Mouse (Mus musculus) gastrocnemius, postnatal 14 days (tissue): ENCODE data around the gene Sod1. TPM values are rescaled to one million over a fixed set of nuclear protein-coding genes. Genes with fewer than 3 reads are reported as not detected.

Experiments
- DNase-seq: peaks from one replicate; pipeline ENCODE4 v3.0.0; 2021; ENCODE audit warnings: mixed read lengths
- intact Hi-C: fragments of 180-260 bp; cut with DNase I; formaldehyde crosslinking; loops from one replicate; pipeline ENCODE4 v1.15.1; 2025; ENCODE audit warnings: low total_unique reads
- long read RNA-seq, 2 experiments: library from polyadenylated mRNA; stranded (forward); transcript quantifications; one replicate each; pipeline ENCODE4 v2.0.0; 2021
- total RNA-seq, 2 experiments: library from RNA; stranded (reverse); gene quantifications; 2 replicates each; pipeline ENCODE4 v1.2.3; 2021

Gene Sod1
- total RNA-seq, result 100 to 1,000 TPM; 252 to 260 TPM
- long read RNA-seq, experiment 1, transcript Sod1-201 (5 exons, 641 nt), result major isoform, 16 of 23 reads
- long read RNA-seq, experiment 1, partial matches to known transcripts, result 4 of 23 reads
- long read RNA-seq, experiment 1, other reads (novel, unspliced or antisense), result 1 of 23 reads
- long read RNA-seq, experiment 2, transcript Sod1-201 (5 exons, 641 nt), result major isoform, 12 of 18 reads
- long read RNA-seq, experiment 2, partial matches to known transcripts, result 3 of 18 reads
- long read RNA-seq, experiment 2, other reads (novel, unspliced or antisense), result 1 of 18 reads

DNA sequence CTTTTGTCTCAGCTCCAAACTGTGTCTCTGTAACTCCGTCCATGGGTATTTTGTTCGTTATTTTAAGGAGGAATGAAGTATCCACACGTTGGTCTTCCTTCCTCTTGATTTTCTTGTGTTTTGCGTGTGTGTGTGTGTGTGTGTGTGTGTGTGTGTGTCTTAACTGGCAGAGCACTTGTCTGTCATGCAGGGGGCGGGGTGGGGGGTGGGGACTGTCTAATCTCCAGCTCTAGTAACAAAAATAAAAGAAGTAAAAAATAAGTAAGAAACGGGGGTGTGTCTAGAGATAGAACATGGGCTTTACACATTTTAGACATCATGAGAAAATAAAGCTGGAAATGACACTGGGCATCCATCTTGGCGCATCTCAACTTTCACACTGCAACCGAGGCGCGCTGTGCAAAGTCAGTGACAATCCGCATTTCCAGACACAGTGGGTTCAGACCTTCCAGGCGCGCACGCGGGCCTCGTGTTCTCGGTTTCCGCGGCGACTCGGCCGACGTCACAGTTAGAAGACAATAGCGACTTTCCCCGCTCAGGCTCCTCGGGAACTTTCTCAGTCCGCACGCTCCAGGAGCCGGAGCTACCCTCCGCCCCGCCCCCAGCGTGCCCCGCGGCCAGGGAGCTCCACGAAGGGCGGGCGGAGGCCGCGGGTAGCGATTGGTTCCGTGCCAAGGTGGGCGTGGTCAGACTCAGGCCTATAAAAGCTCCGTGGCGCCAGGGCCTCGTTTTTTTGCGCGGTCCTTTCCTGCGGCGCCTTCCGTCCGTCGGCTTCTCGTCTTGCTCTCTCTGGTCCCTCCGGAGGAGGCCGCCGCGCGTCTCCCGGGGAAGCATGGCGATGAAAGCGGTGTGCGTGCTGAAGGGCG is at the start of gene Sod1:
Gene Sod1 (plus strand): TSS at position 729 of the 866 bp plus-strand sequence.
- peak; percentile 93 for DNase-seq
- intact Hi-C loops, result no loop called here

DNA sequence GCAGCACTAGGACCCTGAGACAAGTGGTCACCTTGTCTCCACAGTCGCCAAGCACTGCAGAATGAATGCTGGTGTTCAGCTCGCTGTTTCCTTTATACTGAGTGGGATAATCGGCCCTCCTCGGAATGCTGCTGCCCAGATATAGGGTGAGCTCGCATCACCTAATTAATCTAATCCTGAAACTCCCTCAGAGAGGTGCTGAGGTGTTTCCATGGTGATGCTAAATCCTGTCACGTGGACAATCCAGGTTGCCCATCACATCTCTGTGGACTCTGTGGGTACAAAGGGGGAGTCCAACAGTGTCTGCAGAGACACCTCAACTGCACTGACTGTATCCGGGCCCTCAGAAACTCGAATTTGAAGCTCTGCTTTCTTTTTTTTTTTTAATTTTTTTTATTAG is 49.1 kb upstream of the Sod1 start:
- no peak for DNase-seq
- intact Hi-C loops, result no loop called here

DNA sequence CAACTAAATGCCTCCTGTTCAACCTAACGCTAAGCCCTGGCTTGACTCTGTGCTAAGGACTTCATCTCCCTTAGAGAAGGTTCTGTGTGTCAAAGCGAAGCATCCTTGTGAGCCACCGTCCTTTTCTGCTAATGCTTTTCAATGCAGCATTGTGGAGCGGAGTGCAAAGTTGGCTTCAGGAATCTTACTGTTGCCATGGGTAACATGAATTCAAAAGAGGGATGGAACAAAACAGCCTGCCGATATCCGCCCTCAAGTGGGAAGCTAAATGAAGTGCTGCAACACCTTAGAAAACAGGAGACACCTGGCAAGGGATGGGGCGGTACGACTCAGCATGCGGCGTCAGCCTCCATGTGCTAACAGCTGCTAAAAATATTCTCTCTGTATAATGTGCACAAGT is 44.1 kb upstream of the Sod1 start:
- intact Hi-C loops, result no loop called here
- no peak for DNase-seq

DNA sequence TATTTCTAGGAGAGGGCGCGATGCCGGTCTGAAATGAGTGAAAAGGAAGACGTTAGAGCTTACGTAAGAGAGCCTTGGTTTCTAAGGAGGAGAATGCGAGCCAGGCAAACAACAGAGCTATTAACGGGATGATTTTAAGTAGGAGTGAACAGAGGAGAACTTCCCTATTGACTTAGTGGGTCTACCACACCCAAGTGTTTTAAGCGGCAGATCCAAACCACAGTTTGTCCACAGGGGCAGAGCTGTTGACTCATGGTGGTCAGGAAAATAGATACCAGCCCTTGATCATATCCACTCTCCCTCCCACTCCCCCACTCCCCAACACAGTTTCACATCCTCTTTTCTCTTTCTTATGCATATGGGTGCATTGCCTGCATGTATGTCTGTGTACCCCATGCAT is 43.1 kb upstream of the Sod1 start:
- DNase-seq, result no peak
- intact Hi-C loops, result no loop called here

DNA sequence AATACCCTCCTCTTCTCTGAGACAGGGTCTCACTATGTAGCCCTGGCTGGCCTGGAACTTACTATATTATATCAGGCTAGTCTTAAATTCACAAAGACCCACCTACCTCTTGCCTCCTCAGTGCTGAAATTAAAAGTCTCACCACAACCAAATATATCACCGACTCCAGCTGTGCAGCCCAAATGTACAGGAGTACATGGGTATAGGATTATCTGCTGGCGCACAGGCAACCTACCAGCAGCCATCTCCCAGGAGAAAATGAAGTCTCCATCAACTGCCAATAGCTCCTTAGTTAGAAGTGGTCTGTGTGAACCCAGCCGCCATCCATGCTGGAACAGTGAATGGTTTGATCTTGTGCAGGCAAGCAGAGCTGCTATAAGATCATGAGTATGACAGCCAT is 42.1 kb upstream of the Sod1 start:
- DNase-seq, result no peak
- intact Hi-C loops, result no loop called here

DNA sequence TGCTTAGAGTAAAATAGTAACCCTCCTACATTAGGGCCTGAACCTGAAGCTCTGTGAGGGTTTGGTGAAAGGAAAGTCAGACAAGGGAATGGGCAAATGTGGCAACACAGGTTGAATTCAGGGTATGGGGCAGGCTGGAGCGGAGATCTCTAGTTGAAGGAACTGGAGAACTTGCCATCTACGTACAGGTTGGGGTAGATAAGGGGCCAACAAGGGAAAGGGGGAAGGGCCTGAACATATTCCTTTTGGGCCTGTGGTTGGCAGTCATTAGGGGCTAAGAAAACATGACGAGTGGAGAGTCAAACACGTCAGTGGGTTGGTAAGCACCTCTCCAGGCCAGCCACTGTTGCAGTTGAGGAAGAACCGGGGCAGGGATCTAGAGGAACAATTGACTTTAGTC is 40.7 kb upstream of the Sod1 start:
- intact Hi-C loops, result loop anchor here (10.0 kb wide), 1 partner anchor 405 kb away; no protein-coding TSS in a partner anchor
- DNase-seq, result no peak

DNA sequence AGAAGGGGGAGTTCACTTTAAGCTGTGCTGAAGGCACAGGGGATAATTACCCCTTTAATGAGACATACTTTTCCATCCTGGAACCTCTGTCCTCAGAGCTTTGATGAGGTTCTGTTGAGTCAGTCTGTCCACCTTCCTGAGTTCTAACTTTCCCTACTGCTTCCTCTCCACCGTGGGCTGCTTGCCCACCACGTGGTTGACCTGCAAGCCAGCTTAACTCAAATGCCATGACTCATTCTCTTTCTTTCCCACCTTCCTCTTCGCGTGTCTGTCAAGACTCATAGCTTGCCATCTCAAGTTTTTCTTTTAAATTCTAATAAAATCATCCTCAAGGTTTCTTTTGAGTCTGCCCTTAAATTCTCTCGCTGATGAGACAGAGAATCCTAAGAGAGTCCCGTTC is 39.6 kb upstream of the Sod1 start:
- no peak for DNase-seq
- intact Hi-C loops, result loop anchor here (10.0 kb wide), 1 partner anchor 406 kb away; no protein-coding TSS in a partner anchor

DNA sequence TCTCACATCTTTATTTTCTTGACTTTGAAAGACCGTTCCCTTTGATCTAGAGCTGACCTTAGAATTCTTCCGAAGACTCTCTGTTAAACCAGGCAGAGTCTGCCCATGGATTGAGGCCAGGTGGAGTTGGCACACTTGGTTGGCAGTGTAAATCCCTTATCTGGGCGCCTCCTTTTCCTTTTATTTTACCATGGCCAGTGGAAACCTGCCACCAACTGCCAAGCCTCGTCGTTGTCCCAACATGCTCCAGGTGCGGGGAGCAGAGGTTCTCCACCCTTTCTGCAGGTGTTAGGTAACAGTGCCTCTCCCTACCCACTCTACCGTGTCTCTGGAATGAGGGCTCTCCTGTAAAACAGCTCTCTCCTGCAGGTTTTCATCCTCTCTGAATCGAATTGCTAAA is 38.9 kb upstream of the Sod1 start:
- no peak for DNase-seq
- intact Hi-C loops, result loop anchor here (10.0 kb wide), 1 partner anchor 407 kb away; no protein-coding TSS in a partner anchor

DNA sequence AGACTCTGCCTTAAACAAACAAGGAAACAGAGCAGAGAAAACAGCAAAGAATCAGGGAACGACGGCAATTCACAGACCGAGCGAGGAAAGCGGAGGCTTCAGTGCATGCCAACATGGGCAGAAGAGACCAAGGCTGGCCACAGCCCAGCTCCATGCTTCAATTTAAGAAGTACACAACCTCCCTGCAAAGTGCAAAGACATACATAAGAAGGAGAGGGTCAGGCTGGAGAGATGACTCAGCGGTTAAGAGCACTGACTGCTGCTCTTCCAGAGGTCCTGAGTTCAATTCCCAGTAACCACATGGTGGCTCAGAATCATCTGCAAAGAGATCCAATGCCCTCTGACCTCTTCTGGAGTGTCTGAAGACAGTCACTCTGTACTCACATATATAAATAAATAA is 36.4 kb upstream of the Sod1 start:
- intact Hi-C loops, result loop anchor here (10.0 kb wide), 1 partner anchor 409 kb away; no protein-coding TSS in a partner anchor
- DNase-seq, result no peak

DNA sequence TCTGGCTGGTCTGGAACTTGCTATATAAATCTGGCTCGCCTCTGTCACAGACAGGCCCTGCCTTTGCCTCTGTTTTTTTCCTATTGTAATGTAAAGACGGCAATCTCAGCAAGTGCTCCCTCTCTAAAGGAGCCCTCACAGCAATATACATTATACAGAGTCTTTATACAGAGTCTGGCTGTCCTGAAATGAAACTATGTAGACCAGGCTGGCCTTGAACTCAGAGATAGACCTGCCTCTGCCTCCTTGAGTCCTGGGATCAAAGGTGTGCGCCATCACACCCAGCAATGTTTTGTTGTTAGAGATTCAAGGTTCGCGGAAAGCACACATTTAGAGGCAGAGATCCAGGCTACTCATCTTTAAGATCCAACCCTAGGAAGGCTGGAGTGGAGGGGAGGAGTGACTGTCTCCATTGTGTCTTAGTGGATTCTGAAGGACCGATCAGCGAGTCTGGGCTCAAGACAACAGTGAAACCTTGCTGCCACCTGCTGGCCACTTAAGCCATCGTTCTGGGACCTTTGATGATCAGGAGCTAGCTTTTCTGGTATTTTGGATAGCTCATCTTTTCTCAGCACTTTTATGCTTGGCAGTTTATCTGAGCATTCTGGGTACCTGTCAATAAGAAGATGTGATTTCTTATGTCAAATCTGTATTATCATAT is 34.5 kb upstream of the Sod1 start:
- intact Hi-C loops, result loop anchor here (10.0 kb wide), 1 partner anchor 411 kb away; no protein-coding TSS in a partner anchor
- DNase-seq, result peak; percentile 59

DNA sequence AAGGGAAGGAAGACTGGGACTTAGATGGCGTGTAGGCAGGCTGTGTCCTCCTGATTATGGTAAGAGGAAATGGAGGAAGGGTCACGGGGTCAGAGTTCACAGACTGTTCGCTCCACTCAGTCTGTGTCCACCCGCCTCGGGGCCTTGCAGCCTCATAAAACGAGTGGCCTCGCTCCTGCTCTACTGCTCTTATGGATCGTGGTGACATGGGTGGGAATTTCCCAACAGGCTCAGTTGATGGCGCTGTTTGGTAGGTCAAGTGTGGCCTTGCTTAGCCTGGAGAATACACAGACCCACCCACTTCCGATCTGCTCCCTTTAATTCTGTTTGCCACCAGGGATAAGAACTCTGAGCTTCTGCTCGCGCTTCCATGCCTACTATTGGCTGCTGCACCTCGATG is 33.1 kb upstream of the Sod1 start:
- intact Hi-C loops, result loop anchor here (10.0 kb wide), 1 partner anchor 413 kb away; no protein-coding TSS in a partner anchor

DNA sequence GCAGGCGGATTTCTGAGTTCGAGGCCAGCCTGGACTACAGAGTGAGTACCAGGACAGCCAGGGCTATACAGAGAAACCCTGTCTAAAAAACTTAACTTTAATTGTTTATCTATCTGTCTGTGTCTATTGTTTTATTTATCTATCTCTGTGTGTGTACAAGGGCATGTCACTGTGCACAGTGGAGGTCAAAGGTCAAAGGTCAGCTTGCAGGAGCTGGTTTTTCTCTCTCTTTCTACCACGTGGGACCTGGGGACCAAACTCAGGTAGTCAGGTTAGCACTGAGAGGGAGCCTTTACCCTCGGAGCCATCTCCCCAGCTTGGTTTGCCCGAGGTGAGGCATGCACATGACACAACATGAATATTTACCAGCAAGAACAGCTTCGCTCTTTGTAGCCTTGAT is 29.3 kb upstream of the Sod1 start:
- intact Hi-C loops, result no loop called here

More for the DNA sequence above, 33.1 kb upstream of the Sod1 start:
- peak; percentile 13 for DNase-seq

DNA sequence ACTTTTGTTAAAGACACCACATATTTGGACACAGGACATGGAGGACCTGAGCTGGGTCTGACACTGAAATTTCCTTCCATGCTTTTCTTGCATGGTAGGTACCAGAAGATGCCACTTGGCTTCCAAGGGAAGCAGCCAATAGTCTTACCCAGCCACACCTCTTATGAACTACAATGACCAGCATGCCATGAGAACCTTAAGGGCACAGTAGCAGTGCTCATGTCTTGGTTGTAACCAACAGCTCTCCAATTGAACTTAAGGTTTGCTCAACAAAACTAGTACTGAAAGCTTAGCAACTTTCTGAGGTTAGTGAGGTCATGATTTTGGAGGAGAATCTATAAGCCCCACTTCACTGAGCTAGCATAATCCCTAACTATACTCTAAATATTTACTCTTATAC is 26.8 kb upstream of the Sod1 start:
- intact Hi-C loops, result no loop called here
- DNase-seq, result no peak

More for the DNA sequence above, 29.3 kb upstream of the Sod1 start:
- DNase-seq, result no peak

DNA sequence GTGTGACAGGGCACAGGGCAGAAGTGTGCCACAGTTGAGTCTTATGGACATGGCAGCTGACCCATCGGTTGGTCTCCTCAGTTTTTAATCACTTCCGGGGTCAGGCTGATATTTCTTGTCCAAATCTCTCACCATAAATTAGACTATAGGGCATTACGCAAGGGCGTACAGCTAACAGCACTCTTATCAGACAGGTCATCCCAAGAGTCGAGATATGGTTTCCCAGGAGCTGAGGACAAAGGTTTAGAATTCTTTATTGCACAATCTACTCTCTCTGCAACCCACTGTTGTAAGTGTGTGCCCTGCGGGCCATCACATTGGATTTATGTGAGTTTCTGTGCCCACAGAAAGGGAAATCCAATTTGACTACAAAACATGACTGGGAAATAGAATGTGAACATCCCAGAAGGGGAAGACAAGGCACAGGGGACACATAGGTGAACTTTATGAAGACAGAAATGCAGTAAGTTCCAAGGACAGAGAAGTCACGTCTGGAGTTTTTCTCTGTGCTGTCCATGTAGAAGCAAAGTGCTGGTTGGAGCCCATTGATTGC is 23.8 kb upstream of the Sod1 start:
- no peak for DNase-seq
- intact Hi-C loops, result no loop called here

DNA sequence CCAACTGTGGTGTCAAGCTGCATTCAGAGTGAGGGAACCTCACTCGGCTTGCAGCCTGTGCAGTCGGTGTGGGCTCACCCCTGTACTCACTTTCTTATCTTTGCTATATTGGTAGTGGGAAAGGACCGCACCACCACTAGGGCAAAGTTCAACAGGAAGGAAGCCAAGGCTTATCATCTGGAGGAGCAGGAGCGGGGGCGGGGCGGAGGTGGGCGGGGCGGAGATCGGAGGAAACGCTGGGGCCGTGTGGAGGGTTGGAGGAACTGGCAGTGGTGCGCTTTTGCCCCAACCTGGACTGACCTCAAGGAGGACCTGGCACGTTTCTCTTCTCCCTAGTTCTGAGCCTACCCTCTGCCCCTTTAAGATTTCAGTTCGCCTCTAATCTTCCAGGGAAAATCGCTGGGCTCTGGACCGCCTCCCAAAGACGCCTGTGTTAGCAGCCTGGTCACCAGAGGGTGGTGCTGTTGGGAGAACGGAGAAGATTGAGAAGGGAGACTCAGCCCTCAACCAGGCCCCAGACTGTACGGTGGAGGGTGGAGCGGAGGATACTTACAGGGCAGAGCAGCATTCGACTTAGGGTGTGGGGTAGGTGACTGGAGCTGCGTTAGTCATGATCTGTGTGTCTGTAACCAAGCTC is 23.1 kb upstream of the Sod1 start:
- intact Hi-C loops, result no loop called here
- peak; percentile 76 for DNase-seq

DNA sequence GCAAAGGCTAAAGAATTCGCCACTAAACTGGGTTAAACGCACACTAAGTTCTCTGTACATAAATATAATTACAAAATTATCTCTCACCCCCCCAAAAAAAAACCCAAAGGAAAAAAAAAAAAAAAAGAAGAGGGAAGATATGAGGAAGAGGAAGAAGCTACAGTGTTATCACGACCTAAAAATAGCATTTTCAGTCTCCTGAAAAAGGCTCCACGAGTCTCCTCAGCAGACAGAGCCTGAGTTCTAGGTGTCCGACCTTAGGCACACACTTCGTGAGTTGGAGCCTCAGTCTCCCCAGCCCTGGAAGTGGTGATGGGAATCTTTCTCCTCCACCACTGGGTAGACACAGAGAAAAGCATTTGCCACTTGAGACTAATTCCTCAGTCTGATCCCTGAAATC is 21.9 kb upstream of the Sod1 start:
- no peak for DNase-seq
- intact Hi-C loops, result no loop called here

DNA sequence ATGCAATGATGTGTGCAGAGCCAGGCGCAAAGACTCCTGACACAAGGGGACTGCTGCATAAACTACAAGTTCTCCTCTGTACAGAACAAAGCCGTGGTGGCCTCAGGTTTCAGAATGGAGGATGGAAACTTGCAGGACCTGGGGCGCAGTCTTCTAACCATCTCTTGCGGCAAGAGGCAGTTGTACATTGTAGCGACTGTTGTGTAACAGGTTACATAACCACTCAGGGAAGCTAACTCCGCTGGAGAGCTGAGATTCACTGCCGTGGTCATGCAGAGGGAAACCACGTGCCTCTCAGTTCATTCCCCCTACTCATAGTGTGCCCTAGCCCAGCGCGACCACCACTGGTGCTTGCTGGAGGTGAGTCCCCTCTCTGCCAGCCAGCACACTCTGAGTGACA is 21.4 kb upstream of the Sod1 start:
- intact Hi-C loops, result no loop called here
- no peak for DNase-seq

DNA sequence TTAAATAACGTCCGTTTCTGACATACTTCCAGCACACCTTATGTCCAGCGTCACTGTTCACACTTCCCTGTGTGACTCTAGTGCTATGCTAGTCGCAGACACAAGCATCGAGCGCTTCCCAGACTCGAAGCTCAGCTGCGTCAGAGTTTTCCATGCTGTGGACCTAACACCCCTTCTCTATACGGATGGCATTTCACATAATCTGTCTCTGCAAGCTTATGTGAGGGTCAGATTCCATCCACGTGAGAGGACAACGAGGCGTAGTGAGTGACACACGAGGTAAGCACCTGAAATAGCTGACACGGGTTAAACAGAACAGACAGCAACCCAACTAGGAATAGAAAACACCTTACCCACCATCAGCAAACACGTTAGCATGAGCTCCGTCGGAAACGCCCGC is 18.4 kb upstream of the Sod1 start:
- no peak for DNase-seq
- intact Hi-C loops, result no loop called here

DNA sequence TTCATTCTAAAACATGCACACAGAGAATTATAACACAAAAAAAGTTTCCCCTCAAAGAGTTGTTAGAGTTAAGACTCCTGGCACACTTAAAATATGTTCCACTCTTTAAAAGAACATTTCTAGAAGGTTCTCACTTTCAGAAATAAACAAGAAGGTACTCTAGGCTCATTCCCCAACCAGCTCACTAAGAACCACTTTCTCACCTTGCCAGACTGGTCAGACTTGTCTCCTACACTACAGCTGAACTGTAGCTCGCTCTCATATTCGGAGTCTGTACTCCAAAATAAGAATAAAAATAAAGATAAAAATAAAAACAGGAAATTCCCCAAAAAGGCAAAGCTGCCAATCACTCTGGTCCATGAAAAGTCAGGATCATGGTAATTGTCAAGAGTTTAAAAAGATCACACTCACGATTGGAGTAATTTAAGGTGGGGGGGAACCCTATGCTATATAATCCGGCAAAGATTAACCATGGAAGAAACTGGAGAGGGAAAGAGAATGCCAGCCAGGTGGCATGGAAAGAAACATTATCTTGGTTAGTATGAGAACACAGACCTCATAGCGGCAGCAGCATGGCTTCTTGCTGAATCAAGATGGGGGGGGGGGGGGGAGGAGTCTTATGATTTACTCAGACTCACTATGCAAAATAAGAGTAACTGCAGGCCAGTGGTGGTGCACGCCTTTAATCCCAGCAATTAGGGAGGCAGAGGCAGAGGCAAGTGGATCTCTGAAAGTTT is 17.2 kb upstream of the Sod1 start:
- DNase-seq, result no peak
- intact Hi-C loops, result no loop called here
